Mouse (Mus musculus) induced T-regulatory cell, adult 2 months (primary cell): Measurements from ENCODE around the gene Pts.

Source experiments
- DNase-seq: peaks from one replicate; pipeline ENCODE4 v3.0.0-alpha.2; 2012; ENCODE audit warnings: low read depth

Gene Pts

DNA sequence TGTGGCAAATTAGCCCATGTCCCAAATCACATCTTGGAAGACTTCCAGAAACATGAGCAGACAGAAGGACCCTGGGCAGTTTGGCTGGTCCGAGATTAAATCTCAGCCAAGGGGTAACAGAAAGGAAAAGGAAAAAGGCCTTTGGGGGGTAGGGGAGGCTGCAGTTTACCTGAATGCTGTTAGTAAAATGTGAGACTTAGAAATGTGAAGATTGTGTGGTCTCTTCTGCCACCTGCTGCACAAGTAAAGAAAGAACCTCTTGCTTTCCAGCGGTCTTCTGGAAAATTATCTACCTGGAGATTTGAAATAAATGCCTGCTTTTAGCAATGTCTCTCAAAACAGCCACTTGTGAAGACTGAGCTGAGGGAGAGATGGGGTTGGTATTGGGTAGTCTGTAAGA, 2.4 kb upstream of the Pts start:
- DNase-seq: peak; percentile 75

GRCm38 (mm10) chr9:50527860-50528259, 664 bp downstream of the Pts start:
- peak; percentile 78 for DNase-seq

DNA sequence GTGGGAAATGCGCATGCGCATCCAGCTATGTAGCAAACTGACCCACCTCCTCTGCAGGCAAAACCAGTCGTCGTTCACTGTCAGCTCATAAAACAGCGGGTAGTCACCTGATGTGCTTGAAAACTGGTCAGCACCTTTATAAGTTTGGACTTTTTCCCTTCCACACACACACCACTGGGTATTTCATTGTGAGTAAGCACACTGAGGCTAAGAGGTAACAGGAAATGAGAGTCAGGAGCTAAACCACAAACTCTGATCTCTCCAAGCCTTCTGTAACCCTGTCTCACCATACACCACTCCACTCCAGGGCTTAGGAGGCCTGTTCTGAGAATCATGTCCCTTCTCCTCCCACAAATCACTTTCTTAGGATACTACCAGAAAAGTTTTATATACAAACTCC, 2.9 kb downstream of the Pts start:
- peak; percentile 36 for DNase-seq

- DNase-seq: no peak
Measured at GRCm38 (mm10) chr9:50524936-50525335, 3.6 kb downstream of the Pts start.

DNA sequence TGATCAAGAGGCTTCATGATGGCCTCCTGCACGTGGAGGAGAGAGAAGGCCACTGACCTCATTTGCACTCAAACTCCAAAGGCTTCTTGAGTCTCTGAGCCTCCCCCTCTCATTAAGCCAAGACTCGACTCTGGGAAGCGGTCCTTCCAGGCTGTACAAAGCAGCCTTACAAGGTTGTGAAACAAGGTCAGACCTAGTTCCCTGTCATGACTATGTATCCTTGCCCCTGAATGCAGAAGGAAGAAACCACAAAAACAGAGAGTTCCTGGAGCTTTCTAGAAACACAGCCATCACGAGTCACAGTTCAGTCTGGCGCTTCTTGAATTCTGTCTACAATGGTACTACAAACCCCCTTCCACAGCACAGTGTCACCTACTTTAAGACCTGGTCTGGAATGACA, 6.0 kb downstream of the Pts start:
- no peak for DNase-seq

DNA sequence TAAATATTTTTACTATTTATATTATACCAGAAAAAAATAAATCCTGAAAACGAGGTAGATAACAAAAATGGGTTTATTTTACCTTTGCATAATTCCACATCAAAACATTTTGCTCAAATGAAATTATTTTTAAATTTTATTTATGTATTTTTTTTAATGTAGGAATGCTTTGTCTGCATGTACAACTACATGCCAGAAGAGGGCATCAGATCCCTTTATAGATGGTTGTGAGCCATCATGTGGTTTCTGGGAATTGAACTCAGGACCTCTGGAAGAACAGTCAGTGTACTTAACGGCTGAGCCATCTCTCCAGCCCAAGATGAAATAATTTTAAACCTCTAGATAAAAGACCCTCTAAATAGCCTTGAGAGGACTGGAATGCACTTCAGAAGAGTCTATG, 7.0 kb downstream of the Pts start:
- no peak for DNase-seq

DNA sequence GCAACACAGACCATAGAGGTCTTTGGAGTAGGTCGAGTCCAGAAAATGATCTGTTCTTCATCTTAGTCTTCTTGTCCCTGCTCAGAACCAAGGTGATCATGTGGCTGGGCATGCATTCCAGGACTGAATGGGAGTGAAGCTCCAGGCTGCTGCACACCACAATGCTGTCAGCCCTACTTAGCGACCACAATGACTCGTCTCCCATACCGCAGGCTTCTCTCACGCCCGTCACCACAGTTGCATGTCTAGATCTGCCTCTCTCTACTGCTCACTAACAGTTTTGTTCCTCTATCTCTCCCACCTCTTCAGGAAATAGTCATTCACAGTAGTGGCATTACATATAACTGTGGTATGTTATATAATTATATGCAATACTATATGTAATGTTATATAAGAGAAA, 7.8 kb downstream of the Pts start:
- DNase-seq: no peak

DNA sequence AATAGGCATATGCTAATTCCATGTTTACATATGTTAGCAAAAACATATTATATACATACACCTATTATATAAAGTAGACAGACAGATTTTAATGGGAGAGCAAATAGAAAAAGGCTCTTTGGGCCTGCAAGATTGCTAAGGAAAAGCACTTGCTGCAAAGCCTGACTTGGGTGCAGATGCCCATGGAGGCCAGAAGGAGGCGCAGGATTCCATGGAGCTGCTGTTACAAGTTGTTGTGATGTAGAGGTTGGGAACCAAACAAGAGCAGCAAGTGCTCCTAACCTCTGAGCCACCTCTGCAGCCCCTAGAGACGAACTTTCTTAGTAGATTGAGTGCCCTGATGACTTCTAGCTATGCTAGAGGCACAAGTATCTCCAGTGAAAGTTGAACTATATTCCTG, 9.7 kb downstream of the Pts start:
- DNase-seq: peak; percentile 62

GRCm38 (mm10) chr9:50515462-50515861, 13.1 kb downstream of the Pts start:
- DNase-seq: no peak

DNA sequence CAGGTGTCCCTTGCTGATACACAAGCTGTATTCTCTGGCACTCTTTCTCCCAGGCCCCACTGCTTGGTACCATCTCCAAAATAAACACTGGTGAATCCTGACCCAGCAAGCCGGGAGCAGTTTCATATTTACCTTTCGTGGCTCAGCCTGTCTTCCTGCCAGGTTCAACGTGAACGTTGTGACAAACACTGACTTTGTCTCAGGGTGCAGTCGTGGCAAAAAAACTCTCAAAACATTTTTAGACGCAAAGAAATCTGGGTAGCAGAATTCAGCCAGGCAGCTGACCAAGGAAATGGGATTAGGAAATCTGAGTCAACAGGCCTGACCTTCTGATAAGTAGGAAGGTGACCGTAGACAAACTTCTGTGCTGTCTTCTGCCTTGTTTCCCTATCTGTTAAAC, 21.0 kb downstream of the Pts start:
- no peak for DNase-seq

- no peak for DNase-seq
Measured at GRCm38 (mm10) chr9:50505405-50505804, 23.1 kb downstream of the Pts start.

DNA sequence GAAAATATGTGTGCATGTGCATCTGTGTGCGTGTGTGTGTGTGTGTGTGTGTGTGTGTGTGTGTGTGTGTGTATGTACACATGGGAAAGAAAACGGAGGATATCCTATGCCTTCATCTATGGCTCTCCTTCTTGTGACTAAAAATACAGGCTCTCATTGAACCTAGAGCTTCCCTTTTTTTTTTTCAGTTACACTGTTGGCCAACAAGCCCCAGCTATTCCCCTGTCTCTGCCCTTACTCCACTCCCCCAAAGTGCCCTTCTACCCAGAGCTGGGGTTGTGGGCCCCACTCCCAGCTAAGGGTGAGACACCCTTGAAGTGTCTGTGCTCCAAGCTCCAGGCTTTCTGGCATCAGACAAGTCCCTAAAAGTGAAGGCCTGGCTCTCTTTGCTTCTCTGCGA, 25.6 kb downstream of the Pts start:
- no peak for DNase-seq

- peak; percentile 77 for DNase-seq
Measured at GRCm38 (mm10) chr9:50500974-50501501, 27.5 kb downstream of the Pts start.

- no peak for DNase-seq
Measured at GRCm38 (mm10) chr9:50500467-50500973, 28.0 kb downstream of the Pts start.

DNA sequence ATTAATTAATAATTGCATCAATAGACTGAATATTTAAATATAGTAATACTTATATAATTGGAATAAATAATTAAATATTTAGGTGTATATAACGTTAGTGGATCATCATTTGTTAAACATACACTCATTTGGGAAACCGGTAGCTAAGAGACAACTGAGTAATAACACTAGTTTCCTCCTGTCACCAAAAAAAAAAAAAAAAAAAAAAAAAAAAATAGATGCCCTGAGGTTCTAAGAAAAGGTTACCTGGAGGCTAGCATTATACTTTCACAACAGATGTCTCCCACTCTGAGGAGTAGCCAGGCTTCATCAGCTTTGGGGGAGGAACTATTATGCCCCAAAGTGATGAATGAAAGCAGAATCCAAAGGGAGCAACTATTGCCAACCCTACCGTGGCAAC, 28.7 kb downstream of the Pts start:
- DNase-seq: peak; percentile 32

GRCm38 (mm10) chr9:50498815-50499214, 29.7 kb downstream of the Pts start:
- DNase-seq: peak; percentile 44

DNA sequence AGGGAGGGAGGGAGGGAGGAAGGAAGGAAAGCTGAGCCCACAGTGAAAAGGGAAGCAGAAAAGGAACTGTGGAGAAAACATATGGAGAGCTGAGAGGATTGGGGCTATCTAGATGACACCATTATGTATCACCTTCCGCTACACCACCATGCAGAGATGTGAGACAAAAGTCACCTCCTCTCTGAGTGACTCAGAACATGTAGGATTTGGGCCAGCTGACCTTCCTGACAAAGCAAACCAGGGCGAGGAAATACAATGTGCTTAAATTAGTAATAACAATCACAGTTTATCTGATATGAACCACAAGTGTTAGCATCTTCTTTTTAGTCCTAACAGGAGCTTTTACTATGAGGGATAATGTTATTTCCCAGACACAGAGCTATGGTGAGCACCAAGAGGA, 31.0 kb downstream of the Pts start:
- no peak for DNase-seq

DNA sequence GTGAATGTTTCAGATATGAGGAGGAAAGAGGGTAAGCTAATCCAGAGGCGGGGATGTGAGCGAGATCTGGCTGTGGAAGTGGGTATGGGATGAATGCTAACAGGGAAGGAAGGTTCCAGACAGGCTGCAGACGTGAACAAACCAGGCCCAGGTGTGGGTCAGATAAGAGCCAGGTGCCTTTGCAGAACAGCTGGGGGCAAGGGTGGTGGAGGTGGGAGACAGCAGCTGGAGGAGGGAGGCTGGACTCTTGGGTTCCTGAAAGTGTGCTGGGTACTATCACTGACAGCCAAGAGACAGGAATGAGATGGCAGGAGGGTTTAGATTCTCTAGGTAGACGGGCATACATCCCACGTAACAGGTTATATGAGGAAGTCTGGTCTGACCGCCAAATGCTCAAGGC, 31.4 kb downstream of the Pts start:
- no peak for DNase-seq

GRCm38 (mm10) chr9:50496546-50496945, 32.0 kb downstream of the Pts start:
- no peak for DNase-seq

GRCm38 (mm10) chr9:50496151-50496505, 32.4 kb downstream of the Pts start:
- DNase-seq: no peak

- DNase-seq: no peak
Measured at GRCm38 (mm10) chr9:50495405-50496150, 32.9 kb downstream of the Pts start.

DNA sequence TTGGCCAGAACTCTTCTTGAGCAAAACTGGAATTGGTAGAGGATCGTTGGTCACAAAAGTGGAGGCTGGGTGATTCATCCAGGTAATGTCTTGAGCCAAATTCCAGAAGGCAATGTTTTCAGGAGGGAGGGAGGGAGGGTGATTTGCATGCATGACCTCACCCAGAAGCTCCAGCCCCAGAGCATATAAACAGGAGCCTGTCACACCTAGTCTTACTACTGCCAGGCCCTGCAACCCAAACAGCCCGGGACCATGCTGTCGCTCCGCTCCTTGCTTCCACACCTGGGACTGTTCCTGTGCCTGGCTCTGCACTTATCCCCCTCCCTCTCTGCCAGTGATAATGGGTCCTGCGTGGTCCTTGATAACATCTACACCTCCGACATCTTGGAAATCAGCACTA, 34.2 kb downstream of the Pts start, which contains the start of gene Plet1:
TSS of gene Plet1 (plus strand) at position 215 of the 400 bp plus-strand sequence.
- DNase-seq: no peak

DNA sequence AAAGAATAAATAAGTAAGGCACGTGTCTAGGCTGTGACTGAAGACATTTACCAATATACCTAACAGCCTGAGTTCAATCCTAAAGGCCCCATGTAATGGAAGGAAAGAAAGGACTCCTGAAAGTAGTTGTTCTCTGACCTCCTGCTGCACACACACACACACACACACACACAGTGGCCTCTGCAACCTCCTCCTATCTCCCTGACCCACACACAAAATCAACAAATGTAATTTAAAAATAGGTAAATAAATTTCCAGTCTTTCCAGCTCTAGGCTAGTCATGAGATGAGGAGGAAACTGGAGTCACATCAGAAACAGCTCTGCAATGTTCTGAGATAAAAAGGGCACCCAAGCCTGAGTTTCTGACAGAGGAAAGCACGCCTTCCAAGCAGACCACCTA, 34.7 kb downstream of the Pts start:
- no peak for DNase-seq

DNA sequence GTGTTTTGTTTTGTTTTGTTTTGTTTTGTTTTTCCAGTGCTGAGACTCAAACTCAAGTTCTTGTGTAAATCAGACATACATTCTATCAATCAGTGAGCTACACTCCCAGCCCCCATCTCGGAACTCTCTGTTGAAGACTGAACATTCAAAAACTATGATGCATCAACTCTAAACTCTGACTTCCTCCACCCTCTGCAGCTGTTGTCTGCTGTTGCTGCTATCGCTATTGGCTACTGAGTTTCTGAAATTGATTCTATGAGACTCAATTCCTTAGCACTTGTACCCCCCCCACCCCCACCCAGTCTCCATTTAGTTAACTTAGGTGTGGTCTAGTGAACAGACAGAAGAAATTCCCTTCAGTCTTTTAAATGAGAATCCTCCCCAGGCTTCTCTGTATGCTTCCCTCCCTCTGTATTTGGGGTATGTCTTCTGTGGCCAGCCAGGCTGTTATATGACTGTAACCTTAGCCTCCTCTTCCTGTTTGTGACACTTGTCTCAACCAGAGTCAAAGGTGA, 36.9 kb downstream of the Pts start:
- DNase-seq: peak; percentile 60
